Mouse (Mus musculus): ENCODE data around the gene Grm7.

The Grm7 gene

GRCm38 (mm10) chr6:111293505-111294001, 648.2 kb downstream of the Grm7 start:
- in situ Hi-C loops (cut with MboI; ENCODE audit: unreplicated experiment in 2 of 2), result no loop called here

GRCm38 (mm10) chr6:111303912-111304555, 658.7 kb downstream of the Grm7 start:
- in situ Hi-C loops (cut with MboI; ENCODE audit: unreplicated experiment in 2 of 2), result no loop called here

GRCm38 (mm10) chr6:111361681-111362080, 716.3 kb downstream of the Grm7 start:
- in situ Hi-C loops (cut with MboI; ENCODE audit: unreplicated experiment in 2 of 2), result no loop called here

- in situ Hi-C loops (cut with MboI; ENCODE audit: unreplicated experiment in 2 of 2), result no loop called here
These were observed 722.7 kb downstream of the Grm7 start for GRCm38 (mm10) chr6:111368111-111368510.

- in situ Hi-C loops (cut with MboI; ENCODE audit: unreplicated experiment in 2 of 2), result no loop called here
These were observed 723.2 kb downstream of the Grm7 start for GRCm38 (mm10) chr6:111368551-111368950.

GRCm38 (mm10) chr6:111369013-111369412, 723.6 kb downstream of the Grm7 start:
- in situ Hi-C loops (cut with MboI; ENCODE audit: unreplicated experiment in 2 of 2), result no loop called here

GRCm38 (mm10) chr6:111371581-111372349, 726.4 kb downstream of the Grm7 start:
- in situ Hi-C loops (cut with MboI; ENCODE audit: unreplicated experiment in 2 of 2), result no loop called here

GRCm38 (mm10) chr6:111372626-111373380, 727.4 kb downstream of the Grm7 start:
- in situ Hi-C loops (cut with MboI; ENCODE audit: unreplicated experiment in 2 of 2), result no loop called here

- in situ Hi-C loops (cut with MboI; ENCODE audit: unreplicated experiment in 2 of 2), result no loop called here
These were observed 735.3 kb downstream of the Grm7 start for GRCm38 (mm10) chr6:111380710-111381109.

- in situ Hi-C loops (cut with MboI; ENCODE audit: unreplicated experiment in 2 of 2), result no loop called here
These were observed 763.4 kb downstream of the Grm7 start for GRCm38 (mm10) chr6:111408750-111409149.

GRCm38 (mm10) chr6:111424737-111425136, 779.4 kb downstream of the Grm7 start:
- in situ Hi-C loops (cut with MboI; ENCODE audit: unreplicated experiment in 2 of 2), result no loop called here

GRCm38 (mm10) chr6:111446228-111446627, 800.8 kb downstream of the Grm7 start:
- in situ Hi-C loops (cut with MboI; ENCODE audit: unreplicated experiment in 2 of 2), result no loop called here

GRCm38 (mm10) chr6:111447851-111448250, 802.5 kb downstream of the Grm7 start:
- in situ Hi-C loops (cut with MboI; ENCODE audit: unreplicated experiment in 2 of 2), result no loop called here

- in situ Hi-C loops (cut with MboI; ENCODE audit: unreplicated experiment in 2 of 2), result no loop called here
These were observed 803.8 kb downstream of the Grm7 start for GRCm38 (mm10) chr6:111449054-111449783.

GRCm38 (mm10) chr6:111481866-111482265, 836.5 kb downstream of the Grm7 start:
- in situ Hi-C loops (cut with MboI; ENCODE audit: unreplicated experiment in 2 of 2), result no loop called here

- in situ Hi-C loops (cut with MboI; ENCODE audit: unreplicated experiment in 2 of 2), result no loop called here
These were observed 840.7 kb downstream of the Grm7 start for GRCm38 (mm10) chr6:111486081-111486480.

GRCm38 (mm10) chr6:111487556-111487955, 842.2 kb downstream of the Grm7 start:
- in situ Hi-C loops (cut with MboI; ENCODE audit: unreplicated experiment in 2 of 2), result no loop called here

- in situ Hi-C loops (cut with MboI; ENCODE audit: unreplicated experiment in 2 of 2), result no loop called here
These were observed 846.8 kb downstream of the Grm7 start for GRCm38 (mm10) chr6:111492166-111492565.

- in situ Hi-C loops (cut with MboI; ENCODE audit: unreplicated experiment in 2 of 2), result no loop called here
These were observed 854.2 kb downstream of the Grm7 start for GRCm38 (mm10) chr6:111499542-111499941.

GRCm38 (mm10) chr6:111510768-111511459, 865.5 kb downstream of the Grm7 start:
- in situ Hi-C loops (cut with MboI; ENCODE audit: unreplicated experiment in 2 of 2), result no loop called here
